Mouse (Mus musculus) C2C12 (cell line): Measurements from ENCODE around the gene Ctdnep1. TPM values are rescaled to one million over a fixed set of nuclear protein-coding genes. Genes with fewer than 3 reads are reported as not detected.
A peak's percentile ranks its signal among the peaks of the same experiment; 100 is the strongest.

Experiments
- H3K27me3 ChIP-seq: one replicate; pipeline ENCODE4 v1.6.1; 2011; ENCODE audit not compliant: control insufficient read depth, insufficient read depth, insufficient read length
- H3K36me3 ChIP-seq: one replicate; pipeline ENCODE4 v1.6.1; 2011; ENCODE audit not compliant: control insufficient read depth, insufficient read depth
- H3K4me3 ChIP-seq: one replicate; pipeline ENCODE4 v1.5.1; 2011; ENCODE audit warnings: mild to moderate bottlenecking, control low read depth; ENCODE audit not compliant: poor library complexity, insufficient read depth, severe bottlenecking
- H3K79me2 ChIP-seq: one replicate; pipeline ENCODE4 v1.6.1; 2011; ENCODE audit not compliant: control insufficient read depth, insufficient read depth
- H3K79me3 ChIP-seq: one replicate; pipeline ENCODE4 v1.6.1; 2011; ENCODE audit warnings: low read depth, control low read depth
- H3ac ChIP-seq: one replicate; pipeline ENCODE3; 2011; ENCODE audit warnings: low read depth; ENCODE audit not compliant: control insufficient read depth, insufficient read length
- CEBPB ChIP-seq: IDR thresholded peaks from one replicate; pipeline ENCODE4 v1.6.1; 2011; ENCODE audit warnings: low read depth, mild to moderate bottlenecking, control low read depth, moderate library complexity
- CTCF ChIP-seq: IDR thresholded peaks from one replicate; pipeline ENCODE4 v1.5.1; 2011; ENCODE audit not compliant: control insufficient read depth, insufficient read depth, insufficient read length
- FOSL1 ChIP-seq: IDR thresholded peaks from one replicate; pipeline ENCODE4 v1.8.0; 2011; ENCODE audit warnings: mild to moderate bottlenecking, low read length; ENCODE audit not compliant: poor library complexity, insufficient read depth, severe bottlenecking
- MAX ChIP-seq: IDR thresholded peaks from one replicate; pipeline ENCODE4 v1.6.1; 2011; ENCODE audit warnings: mild to moderate bottlenecking, control low read depth
- MYOD1 ChIP-seq: IDR thresholded peaks from one replicate; pipeline ENCODE4 v1.6.1; 2011; ENCODE audit warnings: low read depth; ENCODE audit not compliant: control insufficient read depth, insufficient read length
- MYOG ChIP-seq: IDR thresholded peaks from one replicate; pipeline ENCODE4 v1.6.1; 2011; ENCODE audit not compliant: control insufficient read depth, insufficient read length; ENCODE audit errors: extremely low read depth
- USF1 ChIP-seq: IDR thresholded peaks from one replicate; pipeline ENCODE4 v1.6.1; 2011; ENCODE audit warnings: low read depth, mild to moderate bottlenecking, control low read depth, moderate library complexity
- polyA plus RNA-seq: library from polyadenylated mRNA; unstranded; fragments of >200 nt; fragmentation: generic; extraction: Trizol; gene quantifications from one replicate; pipeline ENCODE4 v1.2.1, GENCODE M21; 2012; ENCODE audit warnings: missing spikeins

The Ctdnep1 gene
- polyA plus RNA-seq, 1 experiment, result 141 TPM

DNA sequence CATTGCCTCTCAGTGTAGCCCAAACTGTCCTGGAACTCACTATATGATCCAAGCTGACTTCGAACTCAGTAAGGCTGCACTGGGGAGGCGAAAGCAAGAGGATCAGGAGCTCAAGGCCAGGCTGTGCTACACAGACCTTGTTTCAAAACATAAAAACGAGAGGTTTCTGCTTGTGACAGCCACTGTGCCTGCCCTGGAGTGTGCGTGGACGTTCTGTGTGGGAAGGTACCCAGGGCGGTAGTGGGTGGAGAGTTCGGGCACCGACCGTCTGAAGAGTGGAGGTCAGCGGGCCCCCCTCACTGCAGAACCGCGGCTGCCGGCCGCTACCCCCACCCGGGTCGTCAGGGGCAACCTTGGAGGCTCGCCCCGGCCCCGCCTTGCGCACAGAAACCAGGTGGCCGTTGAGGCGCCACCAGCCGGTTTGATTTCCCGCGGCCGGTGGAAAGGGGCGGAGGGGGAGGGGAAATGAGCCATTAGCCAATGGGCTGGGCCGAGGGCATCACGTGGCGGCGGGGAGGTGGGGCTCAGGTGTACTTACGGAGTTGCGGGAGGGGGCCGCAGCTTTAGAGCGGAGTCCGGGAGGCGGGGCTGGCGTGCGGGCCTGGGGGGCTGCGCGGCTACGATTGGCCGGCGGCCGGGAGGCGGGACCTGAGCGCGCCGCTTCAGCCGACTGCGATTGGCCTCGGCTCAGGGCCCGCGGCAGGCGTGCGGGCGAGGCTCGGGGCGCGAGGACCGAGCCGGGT lies 45.6 kb upstream of the Ctdnep1 start, which contains the start of gene Ybx2:
TSS of gene Ybx2 (plus strand) at position 660 of the 743 bp plus-strand sequence.
- H3K79me3 ChIP-seq, result no peaks in the 10 kb centered on the region
- H3ac ChIP-seq, result no peak within 1 kb of the TSS
- H3K79me2 ChIP-seq, result no peaks in the 10 kb centered on the region
- peaks cover 46% of the 10 kb centered on the region for H3K27me3 ChIP-seq
- no peaks in the 10 kb centered on the region for H3K36me3 ChIP-seq
- no peak within 1 kb of the TSS for H3K4me3 ChIP-seq
- TF ChIP-seq MAX (no peak), USF1 (peak; percentile 86)

DNA sequence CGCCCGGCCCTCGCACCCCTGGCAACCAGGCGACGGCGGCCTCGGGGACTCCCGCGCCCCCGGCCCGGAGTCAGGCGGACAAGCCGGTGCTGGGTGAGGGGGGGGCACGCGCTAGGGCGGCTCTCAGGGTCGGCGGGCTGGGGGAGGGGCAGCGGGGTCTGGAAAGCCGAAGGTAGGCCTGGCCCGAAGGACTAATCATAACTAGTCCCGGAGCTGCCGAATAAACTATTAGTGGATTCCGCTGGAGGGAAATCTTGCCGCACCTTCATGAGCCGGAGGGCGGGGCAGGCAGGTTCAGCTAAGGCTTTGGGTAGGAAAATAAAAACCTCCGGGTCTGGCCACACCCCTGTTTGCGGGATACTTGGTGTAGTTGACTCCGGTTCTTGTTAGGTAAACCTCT lies 44.8 kb upstream of the Ctdnep1 start:
- no peaks in the 10 kb centered on the region for H3K79me2 ChIP-seq
- H3K79me3 ChIP-seq, result no peaks in the 10 kb centered on the region
- peaks cover 52% of the 10 kb centered on the region for H3K27me3 ChIP-seq
- no peaks in the 10 kb centered on the region for H3K36me3 ChIP-seq
- H3ac ChIP-seq, result no peak overlapping the region
- no peak overlapping the region for H3K4me3 ChIP-seq
- TF ChIP-seq CEBPB (no peak), MYOD1 (no peak), CTCF (no peak), MAX (no peak), USF1 (no peak), MYOG (no peak), FOSL1 (no peak)

DNA sequence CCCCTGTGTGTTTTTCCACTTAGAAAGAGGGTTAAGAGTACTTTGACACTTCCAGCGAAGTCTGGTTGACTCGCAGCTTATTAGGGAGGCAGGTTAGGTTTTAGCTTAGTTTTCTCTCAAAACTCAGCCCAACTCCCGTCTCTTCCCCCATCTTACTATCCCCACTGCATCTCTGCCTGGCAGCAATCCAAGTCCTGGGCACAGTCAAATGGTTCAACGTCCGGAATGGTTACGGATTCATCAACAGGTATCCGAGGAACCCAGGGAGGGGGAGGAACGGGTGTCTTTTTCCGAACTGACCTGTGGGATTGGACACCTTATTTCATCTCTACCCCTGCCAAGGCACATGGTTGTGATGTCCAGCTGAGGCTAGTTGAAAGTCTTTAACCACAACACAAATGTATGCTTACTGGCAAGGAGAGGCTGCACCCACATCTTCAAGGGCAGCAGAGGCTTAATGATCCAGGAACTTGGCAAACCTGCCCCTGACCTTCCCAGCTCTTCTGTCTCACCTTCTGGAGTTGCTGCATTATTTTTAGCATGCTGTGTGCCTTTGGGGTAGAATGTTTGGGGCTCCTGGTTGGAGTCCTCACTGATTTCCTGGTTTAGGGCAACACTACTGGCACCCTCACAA lies 44.1 kb upstream of the Ctdnep1 start:
- Histone ChIP-seq H3K27me3 (peaks cover 52% of the 10 kb centered on the region), H3K4me3 (no peak overlapping the region), H3ac (no peak overlapping the region), H3K79me3 (no peaks in the 10 kb centered on the region), H3K79me2 (no peaks in the 10 kb centered on the region), H3K36me3 (no peaks in the 10 kb centered on the region)
- TF ChIP-seq CTCF, result no peak
- no peak for TF ChIP-seq MYOD1
- no peak for TF ChIP-seq FOSL1

DNA sequence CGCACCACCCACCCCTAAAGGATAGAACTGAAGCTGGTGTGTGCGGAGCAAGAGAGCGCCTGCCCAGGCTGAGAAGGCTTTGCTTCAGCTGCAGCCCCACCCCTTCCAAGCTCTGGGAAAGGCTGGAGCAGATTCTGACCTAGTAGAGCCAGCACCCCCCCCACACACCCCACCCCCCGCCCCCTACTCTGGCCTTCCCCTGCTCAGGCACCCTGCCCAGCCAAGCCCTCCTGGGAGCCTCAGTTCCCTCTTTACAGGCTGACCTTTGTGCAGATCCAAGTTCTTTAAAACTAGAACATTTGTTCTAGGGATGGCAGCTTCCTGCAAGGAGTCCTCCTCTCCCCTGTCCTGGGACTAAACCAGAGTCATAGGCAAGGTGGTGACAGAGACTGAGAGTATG lies 43.6 kb upstream of the Ctdnep1 start:
- no peaks in the 10 kb centered on the region for H3K79me2 ChIP-seq
- no peaks in the 10 kb centered on the region for H3K36me3 ChIP-seq
- TF ChIP-seq CEBPB, result no peak
- TF ChIP-seq MAX, result no peak
- H3K79me3 ChIP-seq, result no peaks in the 10 kb centered on the region
- H3K27me3 ChIP-seq, result peaks cover 52% of the 10 kb centered on the region
- H3ac ChIP-seq, result no peak overlapping the region
- no peak overlapping the region for H3K4me3 ChIP-seq

DNA sequence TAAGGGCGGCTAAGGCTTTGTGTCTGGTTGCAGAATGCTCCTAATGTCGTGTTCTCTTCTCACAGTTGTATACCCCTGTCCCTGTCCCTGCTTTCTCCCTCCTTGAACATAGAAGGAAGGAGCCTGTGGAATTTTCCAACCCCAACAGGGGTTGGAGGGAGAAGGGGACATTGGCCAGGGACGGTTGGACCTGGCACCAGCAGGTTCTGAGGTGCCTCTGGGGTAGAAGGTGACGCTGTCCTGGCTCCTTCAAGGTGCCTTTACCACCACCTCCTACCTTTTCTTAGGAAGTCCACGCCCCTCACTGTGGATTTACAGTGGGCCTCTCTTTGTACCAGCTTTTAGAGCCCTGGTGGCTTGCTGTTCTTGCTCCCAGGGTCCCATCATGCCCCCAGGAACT lies 43.1 kb upstream of the Ctdnep1 start:
- TF ChIP-seq MAX (no peak), MYOG (no peak), MYOD1 (no peak), CEBPB (no peak), CTCF (no peak), FOSL1 (no peak), USF1 (no peak)
- H3ac ChIP-seq, result no peak overlapping the region
- peaks cover 56% of the 10 kb centered on the region for H3K27me3 ChIP-seq
- no peak overlapping the region for H3K4me3 ChIP-seq
- H3K36me3 ChIP-seq, result no peaks in the 10 kb centered on the region
- no peaks in the 10 kb centered on the region for H3K79me3 ChIP-seq
- H3K79me2 ChIP-seq, result no peaks in the 10 kb centered on the region

DNA sequence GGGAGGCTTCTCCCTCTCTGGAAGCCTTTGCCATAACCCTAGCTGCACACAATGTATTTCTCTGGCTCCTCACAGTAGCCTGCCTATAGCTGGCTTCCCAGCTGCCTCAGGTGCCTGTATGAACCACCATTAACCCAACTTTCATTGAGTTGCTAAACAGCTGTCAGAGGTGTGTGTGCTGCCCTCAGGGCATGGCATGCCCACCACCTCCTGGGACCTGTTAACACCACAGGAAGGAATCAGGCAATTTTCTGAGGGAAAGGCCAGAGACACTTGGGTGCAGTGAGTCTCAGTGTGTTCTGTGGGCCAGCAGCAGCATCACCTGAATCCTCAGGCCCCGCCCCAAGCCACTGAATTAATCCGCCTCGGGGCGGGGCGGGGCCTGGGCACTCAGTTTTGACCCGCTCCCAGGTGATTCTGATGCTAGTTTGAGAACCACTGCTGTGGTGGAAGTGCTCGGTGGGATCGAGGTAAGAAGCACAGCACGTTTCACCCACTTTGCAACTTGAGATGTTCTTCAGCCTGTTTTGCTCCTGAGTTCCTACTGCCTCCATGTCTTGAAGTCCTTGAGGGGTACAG lies 42.5 kb upstream of the Ctdnep1 start:
- H3K27me3 ChIP-seq, result peaks cover 61% of the 10 kb centered on the region
- no peak overlapping the region for H3ac ChIP-seq
- no peaks in the 10 kb centered on the region for H3K36me3 ChIP-seq
- H3K4me3 ChIP-seq, result no peak overlapping the region
- no peaks in the 10 kb centered on the region for H3K79me2 ChIP-seq
- H3K79me3 ChIP-seq, result no peaks in the 10 kb centered on the region
- TF ChIP-seq MYOD1 (no peak), MYOG (no peak), CTCF (no peak), MAX (no peak), USF1 (no peak), CEBPB (no peak), FOSL1 (no peak)
